In genomic region chr15:79510425-79510824, GRCm38 (mm10) we compare ENCODE assay signal across 19 mouse cellular contexts. TPM values are rescaled to one million over a fixed set of nuclear protein-coding genes. Genes with fewer than 3 reads are reported as not detected.
"Had no signal": no experiment of that assay in that cellular context is flagged by ENCODE, and none has a peak within 500 bp of the region (broad histone marks: within the 10 kb centered on the region; RNA-seq: fewer than 3 reads in every experiment).

No protein-coding gene starts in this region.

- H3K9ac ChIP-seq: intestine, embryonic 15.5 days; liver, embryonic 13.5 days; liver, postnatal 0 days; lung, embryonic 15.5 days; midbrain, embryonic 15.5 days; neural tube, embryonic 13.5 days had no signal

- H3K4me3 ChIP-seq: intestine, embryonic 15.5 days; liver, embryonic 13.5 days; lung, embryonic 15.5 days; neural tube, embryonic 13.5 days had no signal

- ATAC-seq: liver, postnatal 0 days had no signal

- H3K9me3 ChIP-seq: intestine, embryonic 15.5 days; liver, embryonic 13.5 days; lung, embryonic 15.5 days; midbrain, embryonic 15.5 days; neural tube, embryonic 13.5 days had no signal

- H3K4me2 ChIP-seq: liver, embryonic 13.5 days had no signal

- H3K27ac ChIP-seq: intestine, embryonic 15.5 days; liver, embryonic 13.5 days; lung, embryonic 15.5 days; macrophage; midbrain, embryonic 15.5 days; neural tube, embryonic 13.5 days; stomach, postnatal 0 days had no signal

- H3K36me3 ChIP-seq: intestine, embryonic 15.5 days; liver, embryonic 13.5 days; lung, embryonic 15.5 days; midbrain, embryonic 15.5 days; neural tube, embryonic 13.5 days had no signal

- DNase-seq: kidney, adult 18-20 months; kidney, postnatal 10 days; kidney, postnatal 4 days; liver; liver, embryonic 13.5 days; liver, postnatal 0 days; lung, postnatal 14 days; thymus, adult 2 months; thymus, postnatal 36 days had no signal

RNA-seq across cellular contexts. Expression of gene Kcnj4, which starts 5.4 kb away (rescaled TPM):
- total RNA-seq: monocyte, adult 5-6 weeks had no signal
- polyA plus RNA-seq: intestine, embryonic 15.5 days; kidney, embryonic 14.5 days; limb, embryonic 11.5 days; liver, embryonic 13.5 days; liver, postnatal 0 days; macrophage; midbrain, embryonic 11.5 days; neural tube, embryonic 13.5 days; stomach, postnatal 0 days; thymus, adult 2 months had no signal

RNA-seq across cellular contexts. Expression of gene Kdelr3, which starts 5.8 kb away (rescaled TPM):
- total RNA-seq: monocyte, adult 5-6 weeks had no signal
- polyA plus RNA-seq: macrophage had no signal
